Mouse (Mus musculus) bone marrow, adult 2 months (tissue): Measurements from ENCODE around the gene Tanc1. TPM values are rescaled to one million over a fixed set of nuclear protein-coding genes. Genes with fewer than 3 reads are reported as not detected.

Source experiments
- H3K27ac ChIP-seq: fragments of 200-500 bp; 2 replicates; pipeline ENCODE4 v1.5.1; 2012; ENCODE audit warnings: low read depth, mild to moderate bottlenecking, control low read depth, inconsistent platforms, low read length; ENCODE audit not compliant: control insufficient read depth, poor library complexity, insufficient read depth
- H3K4me1 ChIP-seq: fragments of 200-500 bp; 2 replicates; pipeline ENCODE4 v1.6.1; 2011; ENCODE audit warnings: low read length; ENCODE audit not compliant: control insufficient read depth, insufficient read depth
- H3K4me3 ChIP-seq: fragments of 200-500 bp; replicated peaks from 2 replicates; pipeline ENCODE3; 2011; ENCODE audit warnings: mild to moderate bottlenecking, low read depth, low read length, control low read depth; ENCODE audit not compliant: control insufficient read depth
- CTCF ChIP-seq: fragments of 200-500 bp; IDR thresholded peaks from 2 replicates; pipeline ENCODE4 v1.5.1; 2011; ENCODE audit warnings: low read length, control low read depth; ENCODE audit not compliant: control insufficient read depth, insufficient read depth
- POLR2A ChIP-seq: fragments of 200-500 bp; IDR thresholded peaks from 2 replicates; pipeline ENCODE4 v1.6.1; 2011; ENCODE audit warnings: low read depth, mild to moderate bottlenecking, control low read depth, low read length, borderline replicate concordance; ENCODE audit not compliant: control insufficient read depth
- WGBS: fragments of 180-500 bp; shearing (Covaris S2); methylation state at CpG from one replicate; pipeline ENCODE4 v1.1.7; 2018; 5-methylcytosine and 5-hydroxymethylcytosine counted together
- polyA plus RNA-seq: library from polyadenylated mRNA; stranded (reverse); fragments of >200 nt; gene quantifications from 2 replicates; pipeline ENCODE4 v1.2.4, GENCODE M21; 2011; ENCODE audit warnings: low replicate concordance; ENCODE audit not compliant: missing spikeins, insufficient read depth, insufficient read length

Gene Tanc1
- polyA plus RNA-seq, 1 experiment = 7.4 TPM

- peaks cover 1% of the 10 kb centered on the region; the same call in 1 of the 2 replicates for H3K4me1 ChIP-seq
- H3K27ac ChIP-seq = 0 out of 2 replicates have a peak overlapping the region, but pooled peaks have one; percentile 20
- WGBS = 52% methylated on average over 10 of the region's 10 CpGs
- TF ChIP-seq CTCF = no peak
- TF ChIP-seq POLR2A = no peak
- H3K4me3 ChIP-seq = no peak overlapping the region
Measured at GRCm38 (mm10) chr2:59779355-59779754, 167.5 kb downstream of the Tanc1 start.

GRCm38 (mm10) chr2:59780240-59780639, 168.4 kb downstream of the Tanc1 start:
- WGBS = 37% methylated on average over 5 of the region's 5 CpGs

GRCm38 (mm10) chr2:59783055-59783831, 171.4 kb downstream of the Tanc1 start:
- Histone ChIP-seq H3K4me1 (peaks cover 1% of the 10 kb centered on the region; the same call in 1 of the 2 replicates), H3K4me3 (no peak overlapping the region), H3K27ac (no peak overlapping the region)
- WGBS = 85% methylated on average over 12 of the region's 12 CpGs
- no peak for TF ChIP-seq CTCF

More at GRCm38 (mm10) chr2:59780240-59780639, 168.4 kb downstream of the Tanc1 start:
- H3K4me3 ChIP-seq = no peak overlapping the region
- peaks cover 1% of the 10 kb centered on the region; the same call in 1 of the 2 replicates for H3K4me1 ChIP-seq
- no peak overlapping the region for H3K27ac ChIP-seq
- TF ChIP-seq POLR2A (no peak), CTCF (no peak)

GRCm38 (mm10) chr2:59783832-59784627, 172.2 kb downstream of the Tanc1 start:
- TF ChIP-seq POLR2A (no peak), CTCF (no peak)

GRCm38 (mm10) chr2:59784628-59784883, 172.7 kb downstream of the Tanc1 start:
- WGBS = 84% methylated on average over 6 of the region's 6 CpGs
- TF ChIP-seq CTCF = no peak
- no peak for TF ChIP-seq POLR2A
- Histone ChIP-seq H3K27ac (no peak overlapping the region), H3K4me3 (no peak overlapping the region), H3K4me1 (peaks cover 1% of the 10 kb centered on the region; the same call in 1 of the 2 replicates)

More at GRCm38 (mm10) chr2:59783832-59784627, 172.2 kb downstream of the Tanc1 start:
- 85% methylated on average over 12 of the region's 12 CpGs for WGBS
- Histone ChIP-seq H3K4me1 (peaks cover 1% of the 10 kb centered on the region; the same call in 1 of the 2 replicates), H3K27ac (no peak overlapping the region), H3K4me3 (no peak overlapping the region)

GRCm38 (mm10) chr2:59785597-59785996, 173.8 kb downstream of the Tanc1 start:
- TF ChIP-seq POLR2A = no peak
- no peak for TF ChIP-seq CTCF
- WGBS = 72% methylated on average over 13 of the region's 13 CpGs
- Histone ChIP-seq H3K4me1 (no peaks in the 10 kb centered on the region; the same call in 1 of the 2 replicates), H3K4me3 (no peak overlapping the region), H3K27ac (no peak overlapping the region)

- WGBS = 85% methylated on average over 7 of the region's 7 CpGs
- no peak for TF ChIP-seq CTCF
- no peak for TF ChIP-seq POLR2A
- Histone ChIP-seq H3K4me1 (no peaks in the 10 kb centered on the region), H3K27ac (no peak overlapping the region), H3K4me3 (no peak overlapping the region)
Measured at GRCm38 (mm10) chr2:59788704-59789500, 177.1 kb downstream of the Tanc1 start.

- no peak overlapping the region for H3K4me3 ChIP-seq
- H3K27ac ChIP-seq = no peak overlapping the region
- no peaks in the 10 kb centered on the region for H3K4me1 ChIP-seq
- TF ChIP-seq CTCF (no peak), POLR2A (no peak)
- WGBS = 87% methylated on average over 8 of the region's 8 CpGs
Measured at GRCm38 (mm10) chr2:59791596-59791995, 179.8 kb downstream of the Tanc1 start.
